Mouse (Mus musculus): ENCODE results near the gene Bola1.

GRCm38 (mm10) chr3:96264404-96264949 lies 45.0 kb upstream of the Bola1 start:
- no peak for TF ChIP-seq CTCF (IDR thresholded peaks at IDR 0.05)
- TF ChIP-seq EP300 (IDR thresholded peaks at IDR 0.05; ENCODE audit: insufficient read depth, low read depth, low read length): no peak
- no peak for TF ChIP-seq POLR2A (IDR thresholded peaks at IDR 0.05; ENCODE audit: insufficient read depth, low read depth, low read length)

Measured in heart, adult 2 months (tissue).